Mouse (Mus musculus) heart, postnatal 25 days (tissue): ENCODE results near the gene Gm3248. TPM values are rescaled to one million over a fixed set of nuclear protein-coding genes. Genes with fewer than 3 reads are reported as not detected.
A peak's percentile ranks its signal among the peaks of the same experiment; 100 is the strongest.
"Not testable (repeated sequence)": the region's sequence is repeated elsewhere in the genome, so short reads cannot be mapped to it uniquely, and the experiment has no call there.

Experiments
- DNase-seq: peaks from one replicate; pipeline ENCODE4 v3.0.0; 2022; ENCODE audit warnings: low spot score
- intact Hi-C: fragments of 180-260 bp; cut with DNase I; formaldehyde crosslinking; loops from one replicate; pipeline ENCODE4 v1.15.1; 2025
- total RNA-seq, 2 experiments: library from RNA; stranded (reverse); gene quantifications; 2 replicates each; pipeline ENCODE4 v1.2.3; 2021

Gm3248 gene
- total RNA-seq, result under 1 TPM; 0.13 to 0.25 TPM

- DNase-seq, intact Hi-C loops: not testable (repeated sequence)
These were observed at the start of gene Gm3248 for GRCm38 (mm10) chr14:5961635-5962034. Gm3248 (minus strand) TSS chr14:5961745.

- intact Hi-C loops, result not testable (repeated sequence)
- DNase-seq, result peak; percentile 13
These were observed 25.6 kb upstream of the Gm3248 start for GRCm38 (mm10) chr14:5987136-5987535.

GRCm38 (mm10) chr14:5979037-5979436 lies 17.5 kb upstream of the Gm3248 start, which contains the start of gene Gm3453:
Gm3453 (minus strand) TSS chr14:5979137.
- DNase-seq, intact Hi-C loops: not testable (repeated sequence)

GRCm38 (mm10) chr14:5962441-5962840 lies 896 bp upstream of the Gm3248 start:
- DNase-seq, intact Hi-C loops: not testable (repeated sequence)

- intact Hi-C loops, result not testable (repeated sequence)
- peak; percentile 1 for DNase-seq
These were observed 443 bp downstream of the Gm3248 start for GRCm38 (mm10) chr14:5961102-5961501.

- DNase-seq, intact Hi-C loops: not testable (repeated sequence)
These were observed 1.1 kb downstream of the Gm3248 start for GRCm38 (mm10) chr14:5960479-5960878.

- intact Hi-C loops, DNase-seq: not testable (repeated sequence)
These were observed 38.3 kb downstream of the Gm3248 start for GRCm38 (mm10) chr14:5923276-5923675.

- DNase-seq, intact Hi-C loops: not testable (repeated sequence)
These were observed 43.1 kb downstream of the Gm3248 start for GRCm38 (mm10) chr14:5918330-5918942.

- DNase-seq, intact Hi-C loops: not testable (repeated sequence)
These were observed 47.8 kb downstream of the Gm3248 start for GRCm38 (mm10) chr14:5913701-5914100.

Other genes starting within 250 kb of the Gm3248 start
- under 1 TPM in 1 of 2 experiments, not detected in 1; 0.20 TPM for gene Gm3373, start 220.2 kb downstream of the Gm3248 start, total RNA-seq
- gene Gm3383, start 153.8 kb downstream of the Gm3248 start, total RNA-seq, result under 1 TPM; 0.31 to 0.65 TPM
- gene Gm3424, start 131.4 kb downstream of the Gm3248 start, total RNA-seq, result not detected
- gene Gm8237, start 81.4 kb downstream of the Gm3248 start, total RNA-seq, result under 1 TPM in 1 of 2 experiments, not detected in 1; 0.42 TPM
- gene Gm3453, start 17.4 kb upstream of the Gm3248 start, total RNA-seq, result not detected
- gene Gm6337, start 96.5 kb upstream of the Gm3248 start, total RNA-seq, result not detected
- gene Gm8206, start 132.2 kb upstream of the Gm3248 start, total RNA-seq, result not detected
- under 1 TPM in 1 of 2 experiments, not detected in 1; 0.16 TPM for gene Gm3468, start 146.9 kb upstream of the Gm3248 start, total RNA-seq
- gene Gm3476, start 164.1 kb upstream of the Gm3248 start, total RNA-seq, result not detected